Mouse (Mus musculus) natural killer cell, adult 2 months (primary cell): Measurements from ENCODE around the gene Vat1.
"Not testable (repeated sequence)": the region's sequence is repeated elsewhere in the genome, so short reads cannot be mapped to it uniquely, and the experiment has no call there.

Experiments
- DNase-seq, 2 experiments: peaks; one replicate each; pipeline ENCODE4 v3.0.0; 2022; ENCODE audit warnings: low spot score in 2 of 2

Gene Vat1

DNA sequence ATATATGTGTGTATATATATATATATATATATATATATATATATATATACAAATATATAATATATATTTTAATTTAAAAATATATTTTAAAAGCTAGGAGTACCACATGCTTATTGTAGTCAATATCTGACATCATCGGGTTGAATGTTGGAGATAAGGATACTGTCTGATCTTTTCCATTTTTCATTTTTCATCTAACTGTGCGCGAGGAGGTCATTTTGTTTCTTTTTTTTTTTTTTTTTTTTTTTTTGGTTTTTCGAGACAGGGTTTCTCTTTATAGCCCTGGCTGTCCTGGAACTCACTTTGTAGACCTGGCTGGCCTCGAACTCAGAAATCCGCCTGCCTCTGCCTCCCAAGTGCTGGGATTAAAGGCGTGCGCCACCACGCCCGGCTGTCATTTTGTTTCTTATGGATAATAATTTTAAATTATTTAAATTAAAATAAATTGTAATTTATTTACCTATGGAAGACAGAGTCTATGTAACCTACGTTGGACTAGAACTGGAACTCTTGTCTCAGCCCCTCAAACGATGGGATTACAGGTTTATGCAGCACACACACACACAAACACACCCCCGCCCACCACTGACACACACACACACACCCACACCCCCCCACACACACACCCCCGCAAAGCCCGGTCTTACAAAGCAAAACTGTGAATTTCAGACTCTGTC lies 24.4 kb downstream of the Vat1 start:
- not testable (repeated sequence) for DNase-seq

DNA sequence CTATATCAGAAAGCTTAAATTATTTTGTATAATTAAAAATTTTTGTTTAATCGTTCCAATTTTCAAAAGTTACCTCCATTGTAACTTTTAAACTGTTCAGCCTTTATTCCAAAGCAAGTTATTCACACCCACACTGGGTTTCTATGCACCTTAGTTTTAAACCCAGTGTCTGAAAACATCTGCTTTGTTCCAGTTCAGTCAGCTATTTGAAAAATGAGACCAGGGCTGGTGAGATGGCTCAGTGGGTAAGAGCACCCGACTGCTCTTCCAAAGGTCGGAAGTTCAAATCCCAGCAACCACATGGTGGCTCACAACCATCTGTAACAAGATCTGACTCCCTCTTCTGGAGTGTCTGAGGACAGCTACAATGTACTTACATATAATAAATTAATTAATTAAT lies 28.0 kb downstream of the Vat1 start:
- DNase-seq: not testable (repeated sequence)

DNA sequence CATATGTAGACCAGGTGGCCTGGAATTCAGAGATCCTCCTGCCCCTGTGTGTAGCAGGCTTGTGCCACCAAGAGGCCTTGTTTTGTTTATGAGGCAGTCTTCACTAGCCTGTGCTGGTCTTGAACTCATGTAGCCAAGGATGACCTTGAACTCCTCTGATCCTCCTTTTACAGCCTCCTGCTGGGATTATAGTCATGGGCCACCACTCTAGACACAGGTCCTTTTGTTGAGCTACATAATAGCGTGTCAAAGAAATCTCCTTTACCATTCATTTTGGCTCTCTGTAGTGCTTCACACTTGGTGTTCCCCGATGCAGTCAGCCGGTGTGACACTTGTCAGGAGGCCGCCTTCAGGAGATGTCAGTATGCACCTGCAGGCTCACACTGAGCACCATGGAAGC lies 29.1 kb downstream of the Vat1 start:
- no peak for DNase-seq

DNA sequence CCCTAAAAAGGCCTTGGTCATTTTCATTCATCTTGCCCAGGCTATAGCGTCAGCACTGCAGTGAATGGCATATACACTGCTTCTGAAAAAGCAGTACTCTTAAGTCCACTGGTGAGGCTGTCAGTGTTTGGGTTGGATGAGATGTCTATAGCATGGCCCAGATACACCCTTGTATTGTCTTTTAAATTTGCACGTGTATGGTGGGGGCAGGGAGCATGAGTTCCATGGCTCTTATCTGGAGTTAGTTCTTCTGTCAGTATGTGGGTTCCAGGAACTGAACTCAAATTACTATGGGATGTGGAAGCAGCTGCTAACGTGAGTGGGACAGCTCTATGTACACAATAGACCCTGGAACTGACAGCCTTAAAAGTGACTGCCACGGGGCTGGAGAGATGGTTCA lies 30.2 kb downstream of the Vat1 start:
- DNase-seq: no peak

DNA sequence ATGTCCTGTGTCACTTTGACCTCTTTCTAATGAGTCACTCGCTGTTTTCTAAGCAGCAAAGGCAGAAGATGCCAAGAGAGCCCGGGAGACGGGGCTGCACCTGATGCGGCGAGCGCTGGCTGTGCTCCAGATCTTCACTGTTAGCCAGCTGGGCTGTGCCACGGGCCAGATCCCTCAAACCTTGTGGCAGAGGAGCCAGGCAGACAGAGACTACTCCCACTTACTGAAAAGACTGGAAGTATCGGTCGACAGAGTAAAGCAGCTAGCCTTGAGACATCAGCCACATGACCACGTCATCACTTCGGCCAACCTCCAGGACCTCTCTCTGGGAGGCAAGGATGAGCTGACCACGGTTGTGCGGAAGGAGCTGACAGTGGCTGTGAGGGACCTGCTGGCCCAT lies 32.6 kb downstream of the Vat1 start:
- no peak for DNase-seq

DNA sequence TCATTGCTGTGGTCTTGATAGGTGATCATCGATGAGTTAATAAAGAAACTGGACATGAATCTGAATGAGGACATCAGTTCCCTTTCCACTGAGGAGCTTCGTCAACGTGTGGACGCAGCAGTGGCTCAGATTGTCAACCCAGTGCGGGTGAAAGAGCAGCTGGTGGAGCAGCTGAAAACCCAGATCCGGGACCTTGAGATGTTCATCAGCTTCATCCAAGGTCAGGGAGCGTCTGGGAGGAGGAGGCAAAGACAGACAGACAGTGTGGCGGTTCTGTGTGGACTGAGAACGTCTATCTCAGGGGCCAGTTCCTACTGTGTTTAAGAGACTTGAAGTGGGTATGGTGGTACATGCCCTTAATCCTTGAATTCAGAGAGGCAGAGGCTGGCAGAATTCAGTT lies 34.7 kb downstream of the Vat1 start:
- DNase-seq: no peak

DNA sequence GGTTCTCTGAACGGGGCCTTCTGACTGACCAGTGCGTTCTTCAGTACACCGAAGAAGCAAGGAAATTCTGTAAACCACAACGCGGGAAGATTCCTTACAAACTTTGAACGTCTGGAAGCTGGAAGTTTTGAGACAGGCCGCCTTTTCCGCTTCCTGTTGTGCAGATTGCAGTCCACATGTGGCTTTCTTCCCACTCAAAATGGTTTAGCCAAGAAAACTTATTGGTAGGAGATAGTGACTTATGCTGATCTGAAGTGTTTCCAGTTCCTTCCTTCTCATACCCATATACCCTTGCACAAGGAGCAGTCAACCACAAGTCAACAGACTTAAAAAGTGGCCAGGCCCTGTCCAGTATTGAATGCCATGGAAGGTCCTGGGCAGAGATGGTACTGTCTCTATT lies 39.9 kb downstream of the Vat1 start:
- DNase-seq: no peak

DNA sequence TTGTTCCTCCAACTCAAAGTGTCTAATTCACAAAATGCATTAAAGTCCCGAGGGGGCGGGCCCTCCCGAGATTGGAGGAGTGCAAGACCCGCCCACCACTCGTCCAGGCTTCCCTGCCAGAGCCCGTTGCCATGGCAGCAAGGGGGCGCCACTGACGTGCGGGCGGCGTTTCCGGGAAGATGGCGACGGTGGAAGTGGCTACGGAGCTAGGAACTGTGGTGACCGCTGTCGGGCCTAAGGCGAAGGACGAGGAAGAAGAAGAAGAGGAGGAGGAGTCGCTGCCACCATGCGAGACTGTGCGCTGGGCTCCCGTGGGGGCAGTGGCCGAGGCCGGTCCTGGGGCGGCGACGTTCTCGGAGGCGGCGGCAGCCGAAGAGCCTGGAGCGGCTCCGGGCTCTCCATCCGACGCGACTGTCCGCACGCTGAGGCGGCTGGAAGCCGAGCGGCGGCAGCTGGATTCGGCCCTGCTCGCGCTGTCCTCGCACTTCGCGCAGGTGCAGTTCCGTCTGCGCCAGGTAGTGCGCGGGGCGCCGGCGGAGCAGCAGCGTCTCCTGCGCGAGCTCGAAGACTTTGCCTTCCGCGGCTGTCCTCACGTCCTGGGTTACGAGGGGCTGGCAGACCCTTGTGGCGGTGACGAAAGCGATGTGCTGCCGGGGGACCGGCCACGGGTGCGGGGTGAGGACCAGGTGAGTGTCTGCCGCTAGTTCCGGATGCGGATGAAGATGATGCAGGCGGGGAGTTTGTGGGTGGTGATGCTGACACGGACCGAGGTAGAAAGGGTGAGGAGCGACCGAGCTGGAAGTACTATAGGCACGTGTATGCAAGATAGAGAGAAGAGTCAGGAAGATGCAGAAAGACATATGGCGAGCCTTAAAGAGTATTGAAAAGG lies 40.9 kb downstream of the Vat1 start, which contains the start of the genes Rundc1 and Ptges3l:
TSS of gene Rundc1 (plus strand) at position 161 of the 889 bp plus-strand sequence.
TSS of gene Ptges3l (minus strand) at position 409 of the 889 bp plus-strand sequence.
- peak; percentile 96 to 97 for DNase-seq

DNA sequence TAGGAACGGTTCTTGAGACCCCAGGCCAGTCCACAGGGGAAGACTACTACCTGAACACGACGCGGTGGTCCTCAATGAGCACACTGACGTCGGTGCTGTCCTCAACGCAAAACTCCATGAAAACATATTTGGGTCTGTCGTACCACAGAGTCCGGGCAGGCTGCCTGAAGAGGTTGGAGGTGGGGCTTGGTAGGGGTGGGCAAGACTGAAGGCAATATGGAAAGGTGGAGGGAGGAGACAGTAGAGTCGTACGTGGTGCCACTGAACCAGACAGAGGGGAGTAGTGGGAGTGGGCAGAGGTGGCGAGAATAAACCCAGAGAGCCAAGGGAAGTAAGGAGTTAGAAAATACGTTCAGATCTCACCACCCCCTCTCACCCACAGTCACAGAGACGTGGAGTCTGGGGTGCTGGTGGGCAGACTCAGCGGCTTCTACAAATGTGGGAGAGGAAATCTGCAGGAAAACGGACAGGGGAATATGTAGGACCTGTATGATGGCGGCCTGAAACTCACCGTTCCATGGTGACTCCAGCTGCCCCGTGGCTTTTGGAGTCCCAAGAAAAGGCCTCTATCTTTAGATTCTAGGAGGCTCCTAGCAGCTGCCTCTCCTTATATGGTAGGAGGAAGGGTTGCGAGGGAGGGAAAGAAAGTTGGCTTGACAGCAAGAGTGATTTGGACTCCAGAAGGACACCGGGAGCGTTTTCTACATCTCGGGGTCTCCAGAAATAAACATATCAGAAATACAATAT lies 41.8 kb downstream of the Vat1 start, which contains the start of gene Gm27029:
TSS of gene Gm27029 (minus strand) at position 692 of the 747 bp plus-strand sequence.
- no peak for DNase-seq

DNA sequence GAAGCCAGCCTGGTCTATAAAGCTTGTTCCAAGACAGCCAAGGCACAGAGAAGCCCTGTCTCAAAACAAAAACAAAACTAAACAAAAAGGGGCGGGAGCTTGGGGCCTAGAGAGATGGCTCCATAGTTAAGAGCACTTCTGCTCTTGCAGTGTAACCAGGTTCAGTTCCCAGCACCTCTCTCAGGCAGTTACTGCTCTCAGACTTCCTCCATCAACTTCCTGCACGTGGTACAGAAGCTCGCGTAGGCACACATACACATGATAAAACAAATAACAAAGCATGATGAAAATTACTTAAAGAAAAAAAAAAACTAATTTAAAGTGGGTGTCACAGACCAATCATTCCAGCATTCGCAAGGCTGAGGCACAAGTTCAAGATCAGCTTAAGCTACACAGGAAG lies 45.9 kb downstream of the Vat1 start:
- no peak for DNase-seq

DNA sequence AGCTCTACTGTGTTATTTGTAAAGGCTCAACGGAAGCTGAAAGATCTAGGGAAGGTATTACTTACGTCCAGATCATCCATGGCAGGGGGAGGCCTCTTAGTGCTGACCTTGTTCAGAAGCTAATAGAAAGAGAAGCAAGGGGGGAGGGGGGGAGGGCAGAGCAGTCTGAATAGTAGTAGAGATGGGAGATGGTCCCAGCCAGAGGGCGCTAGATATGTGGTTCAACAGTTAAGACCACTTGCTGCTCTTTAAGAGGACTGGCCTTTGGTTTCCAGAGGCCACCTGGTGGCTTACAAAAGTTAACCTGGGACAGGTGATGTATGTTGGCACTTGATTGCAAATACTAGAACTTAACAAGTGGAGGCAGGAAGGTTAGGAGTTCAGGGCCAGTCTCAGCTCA lies 46.4 kb downstream of the Vat1 start:
- DNase-seq: no peak

DNA sequence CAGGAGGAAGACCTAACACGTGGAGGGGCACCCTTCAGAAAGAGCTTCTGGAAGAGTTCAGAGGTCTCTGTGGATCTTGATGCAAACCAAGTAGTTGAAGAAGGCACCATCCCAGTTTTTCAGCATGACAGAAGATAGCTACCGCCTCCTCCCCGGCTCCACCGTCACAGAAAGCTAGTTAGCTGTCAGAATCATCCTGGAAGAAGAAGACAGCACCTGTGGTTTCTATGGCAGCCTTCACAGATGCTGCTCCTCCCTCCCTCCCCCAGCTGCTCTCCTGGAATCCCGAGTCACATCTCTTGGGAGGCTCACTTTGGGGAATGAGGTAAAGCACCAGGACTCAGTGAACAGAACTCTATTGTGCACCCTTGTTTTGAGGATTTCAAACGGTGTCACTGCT lies 47.0 kb downstream of the Vat1 start:
- no peak for DNase-seq

DNA sequence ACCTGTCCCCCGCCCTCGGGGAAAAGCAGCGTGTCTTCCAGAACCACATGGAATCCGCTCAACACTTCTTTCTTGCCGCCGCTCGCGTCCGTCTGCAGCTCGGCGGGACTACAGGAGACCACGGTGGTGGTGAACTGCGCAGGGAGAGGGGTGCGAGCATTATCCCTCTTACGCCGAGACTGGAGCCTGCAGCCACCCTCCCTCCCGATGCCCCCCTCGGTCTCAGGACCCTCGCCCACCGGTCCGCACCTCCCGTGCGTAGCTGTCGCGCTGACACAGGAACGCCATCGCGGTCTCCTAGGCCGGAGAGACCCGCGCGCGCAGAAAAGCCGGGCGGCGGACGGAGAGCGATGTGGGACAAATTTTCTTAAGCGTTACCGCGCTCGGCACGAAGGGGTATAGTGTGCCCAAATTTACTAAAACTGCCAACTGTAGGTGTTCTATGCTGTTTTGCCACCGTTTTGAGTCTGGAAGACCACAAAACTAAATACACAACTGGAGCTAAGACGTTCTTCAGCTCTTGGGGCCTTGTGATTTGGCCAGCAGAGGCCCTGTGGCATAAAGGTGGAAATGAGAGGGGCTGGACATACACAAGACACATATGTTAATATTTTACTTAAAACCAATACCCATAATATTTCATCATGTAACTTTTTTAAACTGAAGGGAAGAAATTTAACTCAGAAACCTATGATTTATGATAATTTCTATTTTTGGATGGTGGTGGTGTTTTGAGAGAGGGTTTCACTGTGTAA lies 48.8 kb downstream of the Vat1 start, which contains the start of gene Aarsd1:
TSS of gene Aarsd1 (minus strand) at position 515 of the 755 bp plus-strand sequence.
- DNase-seq: peak; percentile 69 to 78

DNA sequence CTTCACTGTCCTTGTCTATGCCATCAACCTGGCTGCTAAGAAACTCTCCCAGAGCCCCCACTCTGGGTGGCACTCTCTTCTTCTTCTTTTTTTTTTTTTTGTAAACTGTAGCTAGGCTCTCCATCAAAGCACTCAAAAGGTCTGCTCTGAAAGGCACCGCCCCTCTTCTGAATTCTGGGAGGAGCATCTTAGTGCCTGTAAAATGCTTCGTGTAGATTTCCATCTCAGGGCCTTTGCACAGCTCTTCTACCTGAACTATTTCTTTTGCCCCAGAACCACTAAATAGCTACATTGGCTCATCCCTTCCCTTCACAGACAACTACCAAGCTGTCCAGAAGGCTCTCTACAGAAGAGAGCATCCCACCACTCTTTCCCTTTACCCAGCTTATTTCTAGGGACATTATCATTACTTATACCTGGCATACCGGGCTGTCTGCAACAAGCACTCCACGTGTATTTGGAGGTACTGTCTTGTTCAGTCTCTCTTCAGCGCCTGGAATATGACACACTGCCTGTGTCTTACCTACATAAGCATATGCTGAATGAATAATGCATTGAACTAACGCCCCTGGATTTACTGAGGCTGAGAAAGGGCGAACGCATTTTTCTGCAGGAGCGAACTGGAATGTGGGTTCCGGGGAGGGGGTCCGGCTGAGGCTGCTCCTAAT lies 49.5 kb downstream of the Vat1 start:
- no peak for DNase-seq

DNA sequence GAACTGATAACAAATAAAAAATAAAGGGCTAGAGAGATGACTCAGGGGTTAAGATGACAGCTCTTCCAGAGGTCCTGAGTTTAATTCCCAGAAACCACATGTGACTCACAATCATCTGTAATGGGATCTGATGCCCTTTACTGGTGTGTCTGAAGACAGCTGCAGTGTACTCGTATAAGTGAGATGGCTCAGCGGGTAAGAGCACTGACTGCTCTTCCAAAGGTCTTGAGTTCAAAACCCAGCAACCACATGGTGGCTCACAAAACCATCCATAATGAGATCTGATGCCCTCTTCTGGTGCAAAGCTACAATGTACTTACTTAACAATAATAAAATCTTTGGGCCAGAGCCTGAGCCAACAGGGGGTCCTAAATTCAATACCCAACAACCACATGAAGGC lies 50.7 kb downstream of the Vat1 start:
- DNase-seq: no peak
